Mouse (Mus musculus) lung, embryonic 14.5 days (tissue): ENCODE measurements at regions not wholly inside any gene's neighbourhood (a gene's known extent, or its start where the extent isn't known, plus 50 kb on each side); places are given as distances from the start of the nearest gene placed in this dataset.

Experiments used
- ATAC-seq: fragments of 200-750 bp; cut with Nextera tagmentation; 2 replicates; pipeline ENCODE4 v1.8.0; 2017; ENCODE audit warnings: mild to moderate bottlenecking, moderate TSS enrichment, moderate library complexity; ENCODE audit not compliant: insufficient read depth
- DNase-seq: peaks from one replicate; pipeline ENCODE4 v3.0.0-alpha.2; 2015
- H3K27ac ChIP-seq: fragments of 300-500 bp; sonication (generic); 2 replicates; pipeline ENCODE4 v1.5.1; 2014; ENCODE audit warnings: low read depth, mild to moderate bottlenecking, moderate library complexity
- H3K27me3 ChIP-seq: fragments of 300-500 bp; sonication (generic); 2 replicates; pipeline ENCODE4 v1.6.1; 2014; ENCODE audit warnings: low read length, control low read depth; ENCODE audit not compliant: insufficient read depth
- H3K36me3 ChIP-seq: fragments of 300-500 bp; sonication (generic); 2 replicates; pipeline ENCODE4 v1.6.1; 2014; ENCODE audit warnings: control low read depth; ENCODE audit not compliant: insufficient read depth
- H3K4me1 ChIP-seq: fragments of 300-500 bp; sonication (generic); 2 replicates; pipeline ENCODE4 v1.6.1; 2014; ENCODE audit warnings: antibody characterized with exemption, control low read depth; ENCODE audit not compliant: insufficient read depth
- H3K4me2 ChIP-seq: fragments of 300-500 bp; sonication (generic); 2 replicates; pipeline ENCODE4 v1.6.1; 2014; ENCODE audit warnings: mild to moderate bottlenecking
- H3K4me3 ChIP-seq: fragments of 300-500 bp; sonication (generic); 2 replicates; pipeline ENCODE4 v1.5.1; 2014; ENCODE audit warnings: low read depth, low read length
- H3K9ac ChIP-seq: fragments of 300-500 bp; sonication (generic); 2 replicates; pipeline ENCODE4 v1.6.1; 2014
- H3K9me3 ChIP-seq: fragments of 300-500 bp; sonication (generic); 2 replicates; pipeline ENCODE4 v1.6.1; 2016; ENCODE audit warnings: low read depth, low read length, control low read depth
- CTCF ChIP-seq: IDR thresholded peaks from 2 replicates; pipeline ENCODE4 v1.5.1; 2016; ENCODE audit warnings: antibody characterized with exemption, low read depth
- WGBS: fragments of 180-500 bp; shearing (Covaris S2); extraction: QIAGEN DNeasy Blood & Tissue Kit; methylation state at CpG from one replicate; pipeline ENCODE4 v1.1.7; 2014; 5-methylcytosine and 5-hydroxymethylcytosine counted together

DNA sequence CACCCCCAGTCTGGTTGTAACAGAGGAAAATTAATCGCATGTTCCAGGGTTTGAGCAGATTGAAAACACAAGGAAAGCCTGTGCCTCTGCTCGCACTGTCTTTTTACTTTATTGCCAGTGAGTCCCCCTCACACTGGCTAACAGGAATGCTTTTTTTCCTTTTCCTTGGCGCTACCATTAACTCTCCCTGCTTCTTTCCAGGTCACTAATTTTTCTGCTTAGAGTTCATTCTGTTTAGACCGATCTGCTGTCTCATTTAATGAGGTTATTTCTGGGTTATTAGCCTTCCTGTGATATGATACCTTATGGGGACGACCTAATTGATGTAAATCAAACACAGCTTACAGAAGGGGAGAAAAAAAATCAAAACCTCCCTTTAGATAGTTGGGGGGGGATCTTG, 429.0 kb upstream of the Tshz3 start:
- Histone ChIP-seq H3K9me3 (no peaks in the 10 kb centered on the region), H3K27ac (no peak overlapping the region), H3K4me3 (no peak overlapping the region), H3K9ac (no peak overlapping the region), H3K4me1 (no peaks in the 10 kb centered on the region), H3K36me3 (no peaks in the 10 kb centered on the region), H3K4me2 (no peak overlapping the region), H3K27me3 (no peaks in the 10 kb centered on the region)
- WGBS, result 45% methylated on average over 5 of the region's 5 CpGs
- ATAC-seq (no peak), DNase-seq (no peak)
- no peak for TF ChIP-seq CTCF

DNA sequence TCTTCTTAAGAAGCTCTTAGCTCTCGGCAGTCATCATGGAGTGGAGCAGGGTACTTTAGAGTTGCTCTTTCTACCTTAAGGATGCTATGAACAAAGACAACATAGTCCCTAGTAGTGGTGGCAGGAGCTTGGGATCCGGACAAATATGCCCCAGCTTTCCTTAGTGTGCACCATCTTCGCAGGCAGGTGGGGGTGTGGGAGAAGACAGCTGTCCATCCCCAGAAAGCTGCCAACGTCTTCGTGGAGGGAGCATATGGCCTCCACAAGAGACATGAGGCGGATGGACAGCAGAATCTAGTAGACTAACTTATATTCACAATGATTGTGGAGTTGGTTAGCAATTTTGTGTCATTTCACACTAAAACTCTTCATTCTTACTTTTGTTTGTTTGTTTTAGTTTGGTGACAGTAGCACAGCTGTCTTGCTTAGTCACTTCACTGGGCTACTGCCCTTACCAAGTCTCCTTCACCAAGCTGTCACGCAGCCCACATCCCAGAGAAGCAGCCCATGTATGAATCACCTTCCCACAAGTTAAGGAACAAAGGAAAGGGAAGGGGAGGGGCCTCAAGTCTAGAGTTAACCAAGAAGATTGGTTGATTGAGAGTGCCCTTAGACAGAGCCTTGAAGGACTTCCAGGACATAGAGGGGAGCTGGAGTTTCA, 432.6 kb upstream of the Tshz3 start:
- Histone ChIP-seq H3K4me2 (no peak overlapping the region), H3K36me3 (no peaks in the 10 kb centered on the region), H3K4me1 (no peaks in the 10 kb centered on the region), H3K9ac (no peak overlapping the region), H3K4me3 (no peak overlapping the region), H3K9me3 (no peaks in the 10 kb centered on the region), H3K27me3 (no peaks in the 10 kb centered on the region), H3K27ac (no peak overlapping the region)
- DNase-seq, result no peak
- no peak for TF ChIP-seq CTCF
- WGBS, result 79% methylated on average over 7 of the region's 7 CpGs
- ATAC-seq, result no peak

DNA sequence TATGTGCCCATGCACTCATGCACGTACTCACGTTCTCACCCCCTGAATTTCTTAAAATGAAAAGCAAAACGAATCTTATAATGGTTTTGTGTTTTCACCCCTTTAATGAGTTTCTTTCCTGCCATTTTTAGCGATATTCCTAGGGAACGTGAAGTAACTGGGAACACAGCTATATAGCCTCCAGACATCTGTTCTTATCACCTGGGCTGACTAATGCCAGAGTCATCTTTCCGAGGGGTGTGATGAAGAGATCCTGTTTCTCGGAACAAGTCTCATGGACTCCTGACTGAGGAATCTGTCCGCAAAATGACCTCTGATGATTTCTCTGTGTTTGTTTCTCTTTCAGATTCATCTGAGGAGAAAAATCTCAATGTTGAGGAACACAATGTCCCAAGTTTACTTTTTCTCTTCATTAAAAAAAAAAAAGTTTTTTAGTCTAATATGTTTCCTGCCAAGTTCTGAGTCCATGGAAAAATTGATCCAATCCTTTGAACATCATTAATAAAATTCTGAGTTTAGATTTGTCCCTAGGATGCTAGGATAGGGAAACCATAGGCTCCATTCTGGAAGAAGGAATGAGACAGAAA, 435.7 kb upstream of the Tshz3 start:
- Histone ChIP-seq H3K27me3 (no peaks in the 10 kb centered on the region), H3K4me1 (no peaks in the 10 kb centered on the region), H3K27ac (no peak overlapping the region), H3K36me3 (no peaks in the 10 kb centered on the region), H3K4me2 (no peak overlapping the region), H3K9ac (no peak overlapping the region), H3K4me3 (no peak overlapping the region), H3K9me3 (no peaks in the 10 kb centered on the region)
- peak; percentile 13 for DNase-seq
- no peak for TF ChIP-seq CTCF
- 54% methylated on average over 8 of the region's 8 CpGs for WGBS
- ATAC-seq, result no peak

- WGBS, result 85% methylated on average over 15 of the region's 15 CpGs
- H3K4me1 ChIP-seq, result no peaks in the 10 kb centered on the region
- H3K36me3 ChIP-seq, result no peaks in the 10 kb centered on the region
- H3K9me3 ChIP-seq, result no peaks in the 10 kb centered on the region
- no peak overlapping the region for H3K27ac ChIP-seq
- TF ChIP-seq CTCF, result no peak
- H3K9ac ChIP-seq, result no peak overlapping the region
- DNase-seq (peak; percentile 12), ATAC-seq (no peak)
- H3K27me3 ChIP-seq, result no peaks in the 10 kb centered on the region
- no peak overlapping the region for H3K4me2 ChIP-seq
- no peak overlapping the region for H3K4me3 ChIP-seq
Observed at GRCm38 (mm10) chr7:36257102-36257501, 440.8 kb upstream of the Tshz3 start.

DNA sequence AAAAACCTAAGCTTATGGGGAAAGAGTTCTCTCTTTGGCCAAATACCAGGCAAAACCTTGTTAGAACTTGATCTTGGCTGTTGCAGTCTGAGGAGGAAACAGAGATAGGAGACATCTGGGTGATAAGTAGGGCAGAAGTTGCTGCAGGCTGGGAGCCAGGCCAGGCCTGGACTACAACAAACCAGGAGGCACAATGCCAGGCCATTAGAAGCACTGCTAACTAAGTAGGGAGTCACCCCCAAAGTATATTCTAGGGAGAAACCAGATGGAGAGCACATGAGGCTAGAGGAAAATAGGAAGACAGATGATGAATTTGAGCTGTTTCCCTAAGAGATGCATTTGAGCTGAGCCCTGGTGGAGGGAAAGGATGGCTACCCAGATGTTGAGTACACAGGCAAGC, 444.6 kb upstream of the Zfp507 start:
- ATAC-seq (no peak; the same call in 1 of the 2 replicates), DNase-seq (peak; percentile 77)
- Histone ChIP-seq H3K4me3 (no peak overlapping the region), H3K4me2 (no peak overlapping the region), H3K36me3 (no peaks in the 10 kb centered on the region), H3K9ac (no peak overlapping the region), H3K9me3 (no peaks in the 10 kb centered on the region), H3K27me3 (no peaks in the 10 kb centered on the region), H3K27ac (no peak overlapping the region), H3K4me1 (no peaks in the 10 kb centered on the region)
- no peak; the same call in 1 of the 2 replicates for TF ChIP-seq CTCF

DNA sequence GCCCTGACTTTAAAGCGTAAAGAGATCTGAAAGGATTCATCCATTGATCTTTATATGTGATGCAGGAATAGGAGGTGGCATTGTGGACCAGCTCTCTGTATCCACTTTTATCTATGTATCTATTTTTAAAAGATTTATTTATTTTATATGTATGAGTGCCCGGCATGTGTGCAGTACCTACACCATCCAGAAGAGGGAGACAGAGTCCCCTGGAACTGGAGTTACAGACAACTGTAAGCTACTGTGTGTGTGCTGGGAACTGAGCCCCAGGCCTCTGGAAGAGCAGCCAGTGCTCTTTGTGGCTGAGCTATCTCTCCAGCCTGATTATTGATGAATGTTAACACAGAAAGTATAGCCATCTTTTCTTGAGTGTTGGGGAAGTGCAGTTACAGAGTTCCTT, 433.9 kb upstream of the Zfp507 start:
- 88% methylated on average over 2 of the region's 2 CpGs for WGBS
- ATAC-seq (no peak), DNase-seq (no peak)
- Histone ChIP-seq H3K9me3 (no peaks in the 10 kb centered on the region), H3K4me2 (no peak overlapping the region), H3K27me3 (no peaks in the 10 kb centered on the region), H3K4me3 (no peak overlapping the region), H3K9ac (no peak overlapping the region), H3K27ac (no peak overlapping the region), H3K36me3 (no peaks in the 10 kb centered on the region), H3K4me1 (no peaks in the 10 kb centered on the region)
- peak; percentile 46 for TF ChIP-seq CTCF

DNA sequence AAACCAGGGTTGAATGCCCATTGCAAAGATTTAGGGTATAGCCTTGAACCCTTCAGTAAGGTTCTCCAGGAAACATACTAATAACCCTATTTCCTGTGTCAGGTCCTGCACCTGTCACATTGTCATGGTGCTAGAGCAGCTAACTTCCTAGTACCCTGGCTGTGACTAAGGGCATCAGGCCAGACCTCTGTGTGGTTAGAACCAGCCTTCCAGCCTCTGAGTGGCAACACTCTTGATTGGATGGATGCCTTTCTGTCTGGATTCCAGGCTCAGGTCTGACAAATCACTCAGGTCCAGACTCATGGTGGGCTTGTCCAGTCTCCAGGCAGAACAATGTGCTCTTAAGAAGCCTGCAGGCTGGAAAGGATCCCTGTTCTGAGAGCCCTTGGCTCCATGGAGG, 426.2 kb upstream of the Zfp507 start:
- ATAC-seq (no peak), DNase-seq (no peak)
- no peak overlapping the region for H3K4me2 ChIP-seq
- no peak for TF ChIP-seq CTCF
- H3K4me3 ChIP-seq, result no peak overlapping the region
- no peaks in the 10 kb centered on the region for H3K9me3 ChIP-seq
- no peak overlapping the region for H3K27ac ChIP-seq
- no peak overlapping the region for H3K9ac ChIP-seq
- no peaks in the 10 kb centered on the region for H3K4me1 ChIP-seq
- H3K36me3 ChIP-seq, result no peaks in the 10 kb centered on the region
- H3K27me3 ChIP-seq, result no peaks in the 10 kb centered on the region
